Mouse (Mus musculus) liver (tissue): Measurements from ENCODE around the gene Trim17.

Experiments
- DNase-seq: peaks from one replicate; pipeline ENCODE4 v3.0.0-alpha.2; 2020; ENCODE audit warnings: mixed read lengths

Gene Trim17

DNA sequence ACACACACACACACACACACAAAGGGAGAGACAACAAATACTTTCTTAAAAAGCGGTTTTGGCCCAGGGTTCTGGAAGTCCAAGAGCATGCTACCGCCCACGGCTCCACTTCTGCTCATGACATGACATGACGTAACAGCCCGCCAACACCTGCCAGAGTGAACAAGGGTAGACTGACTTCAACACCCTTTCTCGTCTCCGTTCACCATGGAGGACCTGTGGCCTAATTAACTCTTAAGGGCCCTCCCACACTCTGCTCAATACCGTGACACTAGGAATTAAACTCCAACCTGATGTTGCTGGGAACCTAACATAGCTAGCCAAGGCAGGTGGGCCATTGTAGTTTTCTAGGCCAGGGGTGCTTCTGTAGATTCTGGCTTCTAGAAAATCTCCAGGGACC, 14.5 kb downstream of the Trim17 start:
- DNase-seq, result no peak

DNA sequence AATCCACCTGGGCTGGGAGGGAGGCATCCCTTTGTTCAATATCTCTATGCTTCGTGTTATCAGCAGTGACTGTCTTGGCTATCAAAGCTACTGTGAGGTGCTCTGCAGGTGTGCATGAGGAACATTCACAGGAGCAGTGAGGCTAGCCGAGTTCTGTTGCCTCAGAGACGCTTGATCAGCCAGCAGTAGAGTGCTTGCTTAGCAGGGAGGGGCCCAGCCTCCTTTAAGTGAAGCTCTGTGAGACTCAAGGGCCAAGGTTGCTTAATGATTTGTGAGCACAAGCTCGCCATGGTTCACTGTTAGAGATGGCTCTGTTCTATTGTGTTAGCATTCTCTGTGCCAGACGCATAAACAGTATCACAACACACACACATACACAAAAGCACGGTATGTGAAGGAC, 15.2 kb downstream of the Trim17 start:
- no peak for DNase-seq

DNA sequence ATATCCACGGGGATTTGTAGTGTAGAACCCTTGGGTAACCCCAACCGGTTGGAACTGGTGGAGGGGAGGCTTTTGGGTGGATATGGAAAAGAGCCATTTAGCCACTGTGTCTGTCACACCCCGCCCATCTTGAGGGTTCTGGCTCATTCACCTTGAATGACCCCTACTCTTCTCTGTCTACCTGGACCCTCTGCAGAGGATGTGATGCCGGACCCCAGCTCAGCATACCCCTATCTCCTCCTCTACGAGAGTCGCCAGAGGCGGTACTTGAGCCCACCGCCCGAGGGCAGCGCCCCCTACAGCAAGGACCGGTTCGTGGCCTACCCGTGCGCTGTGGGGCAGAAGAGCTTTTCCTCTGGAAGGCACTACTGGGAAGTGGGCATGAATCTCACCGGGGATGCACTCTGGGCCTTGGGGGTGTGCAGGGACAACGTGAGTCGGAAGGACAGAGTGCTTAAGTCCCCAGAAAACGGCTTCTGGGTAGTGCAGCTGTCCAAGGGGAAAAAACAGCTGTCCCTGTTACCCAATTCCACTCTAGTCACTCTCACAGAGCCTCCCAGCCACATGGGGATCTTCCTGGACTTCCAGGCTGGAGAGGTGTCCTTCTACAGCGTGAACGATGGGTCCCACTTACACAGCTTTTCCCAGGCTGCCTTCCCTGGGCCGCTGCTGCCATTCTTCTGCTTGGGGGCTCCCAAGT, 16.5 kb downstream of the Trim17 start:
- DNase-seq, result no peak

DNA sequence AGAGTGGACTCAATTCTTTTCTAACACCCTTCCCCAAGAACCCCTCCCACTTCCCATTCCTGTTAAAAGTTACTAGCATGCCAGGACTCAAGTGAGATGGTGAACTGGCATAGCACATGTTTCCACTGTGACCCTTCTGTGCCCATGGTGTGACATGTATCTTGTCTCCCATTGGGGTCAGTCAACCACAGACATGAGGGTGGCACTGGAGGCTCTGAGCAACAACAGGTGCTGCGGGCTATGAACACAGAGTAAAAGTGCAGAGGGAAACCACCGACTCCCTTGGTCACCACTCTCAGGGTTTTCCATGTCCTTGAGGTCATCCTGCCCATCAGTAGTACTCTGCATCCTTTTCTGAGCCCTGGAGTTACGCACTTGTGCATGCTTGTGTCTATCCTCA, 17.3 kb downstream of the Trim17 start:
- no peak for DNase-seq

DNA sequence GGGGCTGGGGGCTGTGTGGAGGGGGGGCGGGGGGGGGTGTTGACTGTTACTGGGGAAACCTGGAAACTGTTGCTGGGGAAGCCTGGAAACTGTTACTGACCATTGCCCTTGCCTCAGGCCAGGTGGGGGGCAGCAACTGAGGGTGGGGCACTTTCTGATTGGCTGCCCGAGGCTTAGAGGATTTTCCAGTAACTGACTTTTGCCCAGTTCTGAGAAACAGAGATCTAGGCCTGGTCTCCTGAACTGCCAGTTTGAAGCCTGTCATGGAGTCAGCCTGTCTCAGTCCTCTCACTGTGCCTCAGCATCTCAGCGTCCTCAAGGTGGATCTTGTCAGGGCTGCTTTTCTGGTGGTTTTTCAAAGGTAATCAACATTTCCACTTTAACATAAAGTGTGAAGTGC, 19.9 kb downstream of the Trim17 start:
- DNase-seq, result no peak

DNA sequence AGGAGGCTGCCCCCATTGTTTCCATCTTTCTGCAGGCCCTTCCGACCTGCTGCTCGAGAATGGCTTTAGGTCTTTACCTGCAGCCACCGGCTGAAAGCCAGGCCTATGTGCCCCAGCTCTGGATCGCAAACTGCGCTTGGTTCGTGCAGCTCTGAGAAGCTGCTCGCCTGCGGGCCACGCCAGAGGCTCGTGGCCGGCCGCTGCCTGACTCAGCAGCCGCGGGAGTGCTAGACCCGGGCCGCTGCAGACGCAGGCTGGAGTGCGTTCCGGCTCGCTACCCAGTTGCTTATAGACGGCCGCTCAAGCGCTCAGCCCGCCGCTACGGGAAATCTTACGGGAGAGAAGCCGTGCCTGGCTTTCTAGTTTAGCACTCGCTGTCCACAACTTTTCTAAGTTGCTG, 22.7 kb downstream of the Trim17 start:
- DNase-seq, result peak; percentile 76

DNA sequence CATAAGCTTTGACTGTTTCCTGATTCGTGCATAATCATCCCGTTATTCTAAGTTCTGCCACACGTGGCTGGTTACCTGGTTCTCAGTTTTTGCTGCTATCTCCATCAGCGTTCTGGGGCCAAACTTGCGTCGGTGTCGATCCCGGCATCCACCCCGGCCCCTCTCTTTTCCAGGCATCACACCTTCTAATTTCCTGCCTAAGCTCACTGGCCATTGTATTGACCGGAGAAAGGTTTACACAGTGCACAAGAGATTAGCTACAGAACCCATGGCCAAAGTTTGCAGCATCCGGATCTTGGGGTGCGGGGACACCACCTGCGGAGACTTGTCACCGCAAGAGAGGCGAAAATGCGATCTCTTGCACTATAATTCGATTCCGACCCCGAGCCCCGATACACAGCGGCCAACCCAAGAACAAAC, 23.1 kb downstream of the Trim17 start:
- no peak for DNase-seq

DNA sequence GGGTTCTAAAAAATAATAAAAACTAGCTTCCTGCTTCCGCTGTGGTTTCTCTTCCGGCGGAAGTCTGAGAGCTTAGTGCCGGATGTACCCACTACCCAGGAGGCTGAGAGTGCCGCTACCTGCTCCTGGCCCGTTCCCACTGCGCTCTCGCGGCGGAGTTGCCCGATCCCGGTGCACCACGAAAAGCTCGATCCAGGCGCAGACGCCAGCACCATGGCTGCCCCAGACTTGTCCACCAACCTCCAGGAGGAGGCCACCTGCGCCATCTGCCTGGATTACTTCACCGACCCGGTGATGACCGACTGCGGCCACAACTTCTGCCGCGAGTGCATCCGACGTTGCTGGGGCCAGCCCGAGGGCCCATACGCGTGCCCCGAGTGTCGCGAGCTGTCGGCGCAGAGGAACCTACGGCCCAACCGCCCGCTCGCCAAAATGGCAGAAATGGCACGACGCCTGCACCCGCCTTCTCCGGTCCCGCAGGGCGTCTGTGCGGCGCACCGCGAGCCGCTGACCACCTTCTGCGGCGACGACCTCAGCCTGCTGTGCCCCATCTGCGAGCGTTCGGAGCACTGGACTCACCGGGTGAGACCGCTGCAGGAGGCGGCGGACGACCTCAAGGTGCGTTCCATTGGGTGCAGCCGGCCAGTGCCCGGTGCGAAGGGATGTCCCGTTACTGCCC, 23.7 kb downstream of the Trim17 start, which contains the start of gene Trim11:
TSS of gene Trim11 (plus strand) at position 67 of the 679 bp plus-strand sequence.
- peak; percentile 63 for DNase-seq

DNA sequence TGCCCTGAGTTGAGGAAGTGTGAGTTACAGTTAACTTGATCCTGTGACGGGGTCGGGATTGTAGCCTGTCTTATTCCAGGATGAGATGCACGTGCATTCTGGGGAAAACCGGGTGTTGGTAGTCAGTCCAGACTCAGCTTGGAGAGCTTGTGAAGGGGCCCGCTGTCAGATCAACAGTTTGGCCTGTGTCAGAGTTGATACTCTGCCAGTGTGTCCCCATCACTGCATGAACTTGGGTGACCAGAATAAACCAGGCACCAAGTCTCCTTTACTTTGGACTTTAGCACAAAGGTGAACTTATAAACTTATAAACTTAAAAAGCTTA, 24.2 kb downstream of the Trim17 start:
- no peak for DNase-seq

DNA sequence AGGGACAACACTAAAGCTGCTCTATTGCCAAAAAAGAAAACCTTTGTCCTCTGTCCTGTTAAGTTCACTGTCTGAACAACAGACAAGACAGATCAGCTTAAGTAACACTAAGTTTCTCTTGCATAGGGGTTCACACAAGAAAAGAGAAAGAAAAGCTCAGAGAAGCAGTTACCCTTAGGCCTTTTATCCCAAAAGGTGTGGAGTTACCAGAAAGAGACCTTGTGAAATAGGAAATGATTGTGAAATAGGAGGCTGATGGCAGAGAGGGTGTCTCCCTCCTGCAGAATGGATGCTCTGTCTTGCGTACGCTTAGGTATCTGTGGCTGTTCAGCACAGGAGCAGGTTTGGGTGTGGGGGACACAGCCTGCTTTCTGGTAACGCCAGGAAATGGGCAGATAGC, 24.7 kb downstream of the Trim17 start:
- no peak for DNase-seq

DNA sequence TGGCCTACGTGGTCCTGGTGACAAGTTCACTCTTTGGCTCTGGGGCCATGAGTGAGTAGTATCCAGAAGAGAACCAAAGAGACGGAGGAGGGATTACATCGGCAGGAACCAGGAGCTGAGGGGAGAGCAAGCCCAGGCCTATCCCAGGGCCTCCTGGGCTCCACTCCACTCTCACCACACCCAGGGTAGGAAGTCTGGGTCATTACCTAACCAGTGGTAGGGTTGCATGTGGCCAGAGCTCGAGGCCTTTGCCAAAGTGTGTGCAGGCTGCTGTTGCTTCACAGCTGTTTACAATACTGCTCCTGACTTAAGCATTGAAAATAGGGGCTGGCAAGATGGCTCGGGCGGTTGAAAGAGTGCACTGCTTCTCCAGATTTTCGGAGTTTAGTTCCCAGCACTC, 25.2 kb downstream of the Trim17 start:
- no peak for DNase-seq

DNA sequence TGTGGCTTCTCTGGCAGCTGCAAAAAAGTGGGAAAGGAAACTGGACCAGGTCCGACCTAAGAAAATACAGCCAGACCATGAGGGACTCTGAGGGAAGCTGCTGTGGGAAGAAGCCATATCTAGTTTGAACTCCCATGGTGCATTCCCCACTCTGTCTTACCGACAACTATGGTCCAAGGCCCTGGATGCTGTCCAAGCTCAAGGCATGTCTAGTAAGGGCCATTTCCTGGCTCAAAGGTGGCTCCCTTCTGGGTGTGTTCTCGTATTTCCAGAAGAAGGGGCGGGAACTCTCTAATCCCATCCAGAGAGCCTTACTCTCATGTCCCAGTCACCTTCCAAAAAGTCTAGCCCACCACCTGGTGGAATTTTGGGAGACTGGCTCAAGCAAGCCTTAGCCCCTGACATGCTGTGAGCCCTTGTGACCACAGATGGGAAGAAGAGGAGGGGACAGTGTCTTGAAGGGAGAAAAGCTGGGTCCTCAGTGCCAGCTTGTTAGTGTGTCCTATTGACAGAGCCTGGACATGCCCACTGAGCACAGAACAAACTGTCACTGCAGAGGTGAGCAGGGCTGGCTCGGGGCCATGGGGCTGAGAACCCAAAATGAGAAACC, 26.0 kb downstream of the Trim17 start:
- no peak for DNase-seq

DNA sequence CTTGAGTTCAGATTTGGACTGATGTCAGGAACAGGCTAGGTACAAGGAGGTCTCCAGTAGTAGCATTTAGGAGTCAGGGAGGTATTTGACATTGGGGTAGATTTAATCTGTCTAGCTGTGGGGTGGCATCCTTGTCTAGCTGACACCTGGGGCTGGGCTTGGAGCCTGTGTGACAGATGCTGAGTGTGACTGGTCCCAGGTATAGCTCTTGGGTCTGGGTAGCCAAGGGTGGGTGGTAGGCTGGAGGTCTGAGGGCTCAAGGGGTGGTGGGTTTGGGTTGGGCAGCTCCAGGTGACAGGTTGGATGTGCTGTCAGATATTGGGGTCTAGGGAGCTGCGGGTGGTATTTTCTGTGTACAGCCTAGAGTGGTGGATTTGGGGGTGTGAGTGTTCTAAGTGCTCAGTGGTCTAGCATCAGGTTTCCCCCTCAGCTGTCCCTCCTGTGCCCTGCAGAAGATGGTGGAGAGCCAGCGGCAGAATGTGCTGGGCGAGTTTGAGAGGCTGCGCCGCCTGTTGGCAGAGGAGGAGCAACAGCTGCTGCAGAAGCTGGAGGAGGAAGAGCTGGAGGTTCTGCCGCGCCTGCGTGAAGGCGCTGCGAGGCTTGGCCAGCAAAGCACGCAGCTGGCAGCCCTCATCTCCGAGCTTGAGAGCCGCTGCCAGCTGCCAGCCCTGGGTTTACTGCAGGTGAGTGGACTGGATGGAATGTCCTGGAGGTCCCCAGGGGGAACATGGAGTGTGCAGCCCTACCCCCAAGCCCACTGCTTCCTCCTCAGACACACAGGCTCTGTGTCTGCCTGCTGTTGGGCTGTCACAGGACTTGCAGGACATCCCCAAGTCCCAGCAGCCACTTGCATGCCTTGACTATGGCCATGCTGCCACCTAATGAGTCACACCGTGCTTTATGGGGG, 27.3 kb downstream of the Trim17 start:
- peak; percentile 59 for DNase-seq

DNA sequence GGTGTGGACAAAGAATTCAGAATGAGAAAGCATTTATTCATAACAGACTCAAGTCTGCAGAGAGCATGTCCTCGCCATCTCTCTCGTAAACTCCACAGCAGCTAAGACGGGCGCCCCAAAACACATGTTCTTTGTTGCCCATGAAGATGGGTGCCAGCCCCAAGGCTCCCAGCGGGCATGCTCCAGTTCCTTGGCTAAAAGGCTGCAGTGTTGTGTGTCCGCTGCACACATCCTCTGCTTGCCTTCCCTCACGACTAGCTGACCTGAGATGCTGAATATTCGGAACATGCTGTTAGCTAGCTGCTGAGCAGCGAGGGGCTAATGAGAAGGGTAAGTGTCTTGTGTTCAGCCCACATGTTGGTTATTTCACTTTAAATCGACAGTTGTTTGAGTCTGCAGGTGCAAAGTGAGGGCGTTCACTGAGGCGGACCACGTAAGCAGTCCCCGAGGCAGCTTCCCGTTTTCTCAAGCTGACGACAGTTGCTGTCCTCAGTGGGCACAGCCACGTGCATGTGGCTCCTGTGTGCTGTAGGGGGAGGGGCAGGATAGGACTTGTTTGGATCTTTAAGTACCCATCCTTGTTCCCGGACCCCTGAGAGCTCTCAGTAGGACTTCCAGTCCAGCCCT, 28.1 kb downstream of the Trim17 start:
- no peak for DNase-seq

DNA sequence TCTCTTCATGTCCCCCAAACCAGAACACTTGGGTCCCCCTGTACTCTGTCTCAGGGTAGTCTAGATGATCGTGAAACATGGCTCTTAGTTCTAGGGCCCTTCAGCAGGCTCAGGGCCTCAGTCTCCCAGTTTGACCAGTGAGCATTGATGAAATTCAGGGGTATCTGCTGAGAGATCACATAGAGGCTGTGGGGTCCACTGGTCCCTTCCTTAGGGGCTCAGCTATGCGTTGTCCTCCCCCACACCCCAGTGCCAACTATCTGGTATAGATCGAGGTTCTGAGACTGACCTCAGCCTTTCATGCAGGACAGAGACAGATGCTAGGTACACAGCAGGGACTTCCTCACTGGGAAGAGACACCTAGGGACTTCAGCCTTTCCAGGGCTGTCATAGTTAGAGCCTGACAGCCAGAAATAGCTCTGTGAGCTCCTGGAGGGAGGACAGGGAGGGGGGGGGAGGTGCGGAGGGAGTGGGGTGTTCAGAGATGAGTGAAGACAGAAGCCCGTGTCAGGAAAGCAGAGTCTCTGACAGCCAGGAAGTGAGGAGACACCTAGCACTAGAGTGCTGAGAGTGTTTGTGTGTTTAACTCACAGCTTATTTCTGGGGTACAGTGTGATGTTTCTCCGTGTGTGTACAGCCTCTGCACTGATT, 29.3 kb downstream of the Trim17 start:
- no peak for DNase-seq

DNA sequence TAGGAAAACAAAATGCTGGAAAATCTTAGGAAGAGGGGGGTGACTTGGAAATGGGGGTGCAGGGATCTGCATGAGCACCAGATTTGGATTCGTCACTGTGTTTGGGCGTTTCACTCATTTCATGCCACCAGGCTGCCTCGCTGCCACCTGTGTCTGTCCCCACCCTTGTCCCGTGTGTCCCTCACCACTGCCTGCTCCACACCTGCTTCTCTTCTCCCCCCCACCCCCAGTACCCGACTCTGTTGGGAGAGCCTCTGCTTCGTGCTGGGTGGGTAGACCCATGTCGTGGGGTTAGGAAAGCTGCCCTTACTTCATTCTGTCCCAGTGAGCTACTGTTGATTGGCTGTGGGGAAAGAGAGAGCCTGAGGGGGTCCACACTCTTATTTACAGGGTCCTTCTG, 30.2 kb downstream of the Trim17 start:
- DNase-seq, result no peak

DNA sequence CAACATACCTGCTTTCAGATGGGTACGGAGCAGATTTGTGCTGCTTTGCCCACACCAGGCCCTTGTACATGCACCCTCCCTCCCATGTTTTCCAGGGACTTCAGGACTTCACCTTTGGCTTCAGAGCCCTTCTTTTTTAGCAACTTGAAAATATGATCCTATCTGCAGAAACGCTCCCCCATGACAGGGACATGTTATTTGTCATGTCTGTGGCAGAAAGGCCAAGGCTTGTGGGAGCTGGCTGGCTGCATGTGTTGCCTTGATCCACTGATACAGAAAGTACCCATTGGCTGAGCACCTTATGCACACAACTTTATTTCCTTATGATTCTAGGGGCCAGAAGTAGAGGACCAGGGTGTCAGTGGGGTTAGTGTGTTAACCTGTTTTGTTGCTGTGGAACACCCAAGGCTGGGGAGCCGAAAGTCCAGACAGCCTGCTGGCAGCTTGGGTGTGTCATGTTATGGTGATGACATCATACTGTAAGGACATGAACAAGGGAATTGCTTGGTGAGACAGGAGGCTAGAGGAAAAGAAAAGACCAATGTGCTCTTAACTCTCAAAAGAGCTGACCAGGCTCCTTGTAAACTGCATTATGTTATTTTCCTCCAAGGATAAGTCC, 30.9 kb downstream of the Trim17 start:
- no peak for DNase-seq

DNA sequence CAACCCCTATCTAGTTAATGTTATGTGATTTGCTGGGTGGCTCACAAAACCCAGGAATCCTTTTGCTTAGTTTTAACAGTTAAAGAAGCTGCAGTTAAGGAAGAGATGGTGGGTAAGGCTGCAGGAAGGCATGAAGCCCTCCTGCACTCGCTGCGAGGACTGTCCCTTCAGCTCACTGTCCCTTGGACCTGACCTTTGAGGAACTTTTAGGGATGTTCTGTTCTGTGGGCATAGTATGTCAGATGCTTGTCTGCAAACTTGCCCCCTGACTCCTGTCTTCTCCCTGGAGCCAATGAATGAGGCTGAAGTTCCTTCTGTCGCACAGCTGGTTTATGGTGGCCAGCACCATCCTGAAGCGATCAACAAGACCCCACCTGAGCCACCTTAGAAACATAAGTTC, 34.7 kb downstream of the Trim17 start:
- DNase-seq, result no peak

DNA sequence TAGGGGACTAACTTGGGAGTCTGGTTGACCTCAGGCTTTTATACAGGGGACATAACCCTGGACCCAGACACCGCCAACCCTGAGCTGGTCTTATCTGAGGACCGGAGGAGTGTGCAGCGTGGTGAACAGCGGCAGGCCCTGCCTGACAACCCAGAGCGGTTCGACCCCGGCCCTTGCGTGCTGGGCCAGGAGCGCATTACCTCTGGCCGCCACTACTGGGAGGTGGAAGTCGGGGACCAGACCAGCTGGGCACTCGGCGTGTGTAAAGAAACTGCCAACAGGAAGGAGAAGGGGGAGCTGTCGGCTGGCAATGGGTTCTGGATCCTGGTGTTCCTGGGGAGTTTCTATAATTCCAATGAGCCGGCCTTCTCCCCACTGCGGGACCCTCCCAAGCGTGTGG, 35.7 kb downstream of the Trim17 start:
- no peak for DNase-seq

DNA sequence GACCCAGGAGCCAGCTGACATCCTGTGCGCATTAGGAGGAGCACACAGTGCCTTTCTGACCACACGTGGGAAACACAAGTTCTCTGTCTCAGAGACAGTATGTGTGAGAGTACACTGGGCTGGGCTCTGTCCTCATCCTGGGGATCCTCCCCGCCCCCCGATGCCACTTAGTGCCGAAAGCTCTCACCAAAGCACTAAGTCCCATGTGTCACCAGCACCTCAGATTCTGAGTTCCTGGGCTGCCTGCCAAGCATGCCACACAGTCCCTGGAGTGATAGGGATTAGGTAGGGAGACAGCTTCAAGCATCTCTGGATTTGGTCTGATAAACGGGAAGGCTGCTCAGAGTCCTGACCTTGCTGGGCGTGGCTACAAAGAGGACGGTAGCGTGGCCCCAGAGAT, 36.3 kb downstream of the Trim17 start:
- DNase-seq, result no peak

DNA sequence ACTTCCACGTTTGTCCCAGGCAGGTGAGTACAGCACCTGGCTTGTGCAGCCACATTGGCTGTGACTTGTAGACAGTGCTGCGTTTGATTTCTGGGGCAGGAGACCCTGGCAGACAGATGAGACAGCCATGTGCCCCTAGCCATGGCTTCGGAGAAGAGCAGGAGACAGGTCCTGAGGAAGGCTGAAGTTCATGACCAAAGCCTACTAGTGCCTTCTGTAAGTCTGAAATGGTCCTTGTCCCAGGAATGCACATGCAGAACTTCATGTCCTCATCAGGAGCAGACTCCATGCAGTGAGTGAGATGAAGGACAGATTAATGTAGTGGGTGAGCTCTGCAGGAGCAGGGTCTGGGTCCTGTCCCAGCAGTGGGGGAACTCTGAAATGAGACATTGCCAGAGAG, 37.4 kb downstream of the Trim17 start:
- no peak for DNase-seq

DNA sequence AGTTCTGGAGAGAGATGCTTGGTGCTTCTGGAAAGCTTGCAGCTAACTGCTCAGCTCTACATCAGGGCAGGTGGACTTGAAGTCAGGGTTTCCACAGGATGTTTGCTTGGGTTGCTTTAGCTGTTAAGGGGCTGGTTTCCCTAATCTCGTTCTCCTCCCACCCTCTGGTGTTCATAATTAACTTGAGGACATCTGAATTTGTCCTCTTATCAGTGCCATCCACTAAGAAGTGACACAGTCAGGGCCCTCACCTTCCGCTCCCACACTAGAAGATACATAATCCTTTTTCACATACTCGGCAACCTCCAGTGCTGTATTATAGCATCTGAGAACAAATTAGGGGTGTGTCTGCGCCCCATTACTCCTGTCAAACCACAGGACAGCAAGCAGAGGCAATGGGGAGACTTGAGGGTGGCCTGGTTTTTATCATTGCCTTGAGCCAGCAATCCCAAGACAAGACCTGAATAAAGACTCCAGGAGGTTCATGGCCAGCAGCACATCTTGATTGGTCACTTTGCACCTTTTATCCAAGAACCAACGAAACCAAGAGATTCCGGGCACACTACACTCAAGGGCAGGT, 38.7 kb downstream of the Trim17 start:
- DNase-seq, result no peak
